Mouse (Mus musculus) hindbrain, embryonic 16.5 days (tissue): ENCODE data around the gene Hapln3. TPM values are rescaled to one million over a fixed set of nuclear protein-coding genes. Genes with fewer than 3 reads are reported as not detected.

Experiments used
- ATAC-seq: fragments of 200-750 bp; cut with Nextera tagmentation; 2 replicates; pipeline ENCODE4 v1.8.0; 2017; ENCODE audit warnings: moderate TSS enrichment, moderate library complexity
- H3K27ac ChIP-seq: fragments of 300-500 bp; sonication (generic); 2 replicates; pipeline ENCODE4 v1.5.1; 2014; ENCODE audit warnings: low read depth, mild to moderate bottlenecking, control low read depth, low read length, moderate library complexity
- H3K27me3 ChIP-seq: fragments of 300-500 bp; sonication (generic); replicated peaks from 2 replicates; pipeline ENCODE4 v1.6.1; 2014; ENCODE audit warnings: low read length; ENCODE audit not compliant: control insufficient read depth, insufficient read depth
- H3K36me3 ChIP-seq: fragments of 300-500 bp; sonication (generic); 2 replicates; pipeline ENCODE4 v1.6.1; 2014; ENCODE audit warnings: mild to moderate bottlenecking, low read length, moderate library complexity, mixed read lengths; ENCODE audit not compliant: control insufficient read depth, insufficient read depth
- H3K4me1 ChIP-seq: fragments of 300-500 bp; sonication (generic); 2 replicates; pipeline ENCODE4 v1.6.1; 2014; ENCODE audit warnings: low read depth, low read length; ENCODE audit not compliant: control insufficient read depth, insufficient read depth
- H3K4me2 ChIP-seq: fragments of 300-500 bp; sonication (generic); 2 replicates; pipeline ENCODE4 v1.6.1; 2014; ENCODE audit warnings: mild to moderate bottlenecking, low read length, control low read depth, moderate library complexity
- H3K4me3 ChIP-seq: fragments of 300-500 bp; sonication (generic); 2 replicates; pipeline ENCODE4 v1.5.1; 2014; ENCODE audit warnings: mild to moderate bottlenecking, low read length, control low read depth, moderate library complexity
- H3K9ac ChIP-seq: fragments of 300-500 bp; sonication (generic); 2 replicates; pipeline ENCODE4 v1.6.1; 2014; ENCODE audit warnings: low read depth, mild to moderate bottlenecking, control low read depth, low read length, moderate library complexity
- H3K9me3 ChIP-seq: fragments of 300-500 bp; sonication (generic); 2 replicates; pipeline ENCODE4 v1.6.1; 2014; ENCODE audit warnings: mild to moderate bottlenecking, low read length, moderate library complexity; ENCODE audit not compliant: control insufficient read depth
- WGBS: fragments of 180-500 bp; shearing (Covaris S2); extraction: QIAGEN DNeasy Blood & Tissue Kit; methylation state at CpG from one replicate; pipeline ENCODE4 v1.1.7; 2014; 5-methylcytosine and 5-hydroxymethylcytosine counted together
- polyA plus RNA-seq: library from polyadenylated mRNA; unstranded; fragments of >200 nt; fragmentation: Nextera tagmentation; extraction: Ambion mirVana; gene quantifications from 2 replicates; pipeline ENCODE4 v1.2.1, GENCODE M21; 2015

Hapln3 gene
- polyA plus RNA-seq = 2.3 and 4.4 TPM in 2 replicates

- peaks cover 11% of the 10 kb centered on the region for H3K4me1 ChIP-seq
- peaks cover 14% of the 10 kb centered on the region for H3K27me3 ChIP-seq
- peak; percentile 53 for ATAC-seq
- WGBS = 4% methylated on average over 19 of the region's 19 CpGs
- H3K4me2 ChIP-seq = peak within 1 kb of the TSS; percentile 54
- peak within 1 kb of the TSS; percentile 51; the same call in 1 of the 2 replicates for H3K9ac ChIP-seq
- H3K36me3 ChIP-seq = no peaks in the 10 kb centered on the region
- H3K9me3 ChIP-seq = no peaks in the 10 kb centered on the region
- H3K27ac ChIP-seq = no peak within 1 kb of the TSS
- H3K4me3 ChIP-seq = peak within 1 kb of the TSS; percentile 34
Observed at GRCm38 (mm10) chr7:79130843-79131444, at the start of gene Hapln3. Hapln3 (minus strand) TSS chr7:79131018.

- Histone ChIP-seq H3K9ac (no peak overlapping the region), H3K27me3 (no peaks in the 10 kb centered on the region), H3K4me1 (no peaks in the 10 kb centered on the region), H3K4me2 (no peak overlapping the region), H3K27ac (no peak overlapping the region), H3K4me3 (no peak overlapping the region), H3K9me3 (no peaks in the 10 kb centered on the region), H3K36me3 (no peaks in the 10 kb centered on the region)
- no peak for ATAC-seq
- 86% methylated on average over 3 of the region's 3 CpGs for WGBS
Observed at GRCm38 (mm10) chr7:79173800-79174199, 43.0 kb upstream of the Hapln3 start.

- H3K4me3 ChIP-seq = no peak overlapping the region
- WGBS = 92% methylated on average over 1 of the region's 1 CpGs
- no peak overlapping the region for H3K27ac ChIP-seq
- no peak for ATAC-seq
- no peaks in the 10 kb centered on the region for H3K36me3 ChIP-seq
- H3K27me3 ChIP-seq = no peaks in the 10 kb centered on the region
- H3K4me2 ChIP-seq = no peak overlapping the region
- no peak overlapping the region for H3K9ac ChIP-seq
- H3K9me3 ChIP-seq = no peaks in the 10 kb centered on the region
- H3K4me1 ChIP-seq = no peaks in the 10 kb centered on the region
Observed at GRCm38 (mm10) chr7:79171782-79172181, 41.0 kb upstream of the Hapln3 start.

GRCm38 (mm10) chr7:79167006-79167562 is 36.3 kb upstream of the Hapln3 start:
- peaks cover 2% of the 10 kb centered on the region; the same call in 1 of the 2 replicates for H3K9me3 ChIP-seq
- no peak overlapping the region for H3K9ac ChIP-seq
- H3K4me3 ChIP-seq = no peak overlapping the region
- no peaks in the 10 kb centered on the region for H3K36me3 ChIP-seq
- no peaks in the 10 kb centered on the region for H3K4me1 ChIP-seq
- H3K27ac ChIP-seq = no peak overlapping the region
- no peaks in the 10 kb centered on the region for H3K27me3 ChIP-seq
- WGBS = 36% methylated on average over 14 of the region's 14 CpGs
- 0 out of 2 replicates have a peak overlapping the region, but pooled peaks have one; percentile 10 for H3K4me2 ChIP-seq
- ATAC-seq = no peak

- no peaks in the 10 kb centered on the region for H3K36me3 ChIP-seq
- no peak overlapping the region for H3K4me2 ChIP-seq
- H3K27me3 ChIP-seq = no peaks in the 10 kb centered on the region
- 71% methylated on average over 1 of the region's 1 CpGs for WGBS
- H3K9ac ChIP-seq = no peak overlapping the region
- no peak for ATAC-seq
- H3K4me1 ChIP-seq = no peaks in the 10 kb centered on the region
- H3K27ac ChIP-seq = no peak overlapping the region
- no peak overlapping the region for H3K4me3 ChIP-seq
- H3K9me3 ChIP-seq = peaks cover 2% of the 10 kb centered on the region; the same call in 1 of the 2 replicates
Observed at GRCm38 (mm10) chr7:79159406-79159805, 28.6 kb upstream of the Hapln3 start.

GRCm38 (mm10) chr7:79149522-79149921 is 18.7 kb upstream of the Hapln3 start:
- Histone ChIP-seq H3K4me3 (no peak overlapping the region), H3K36me3 (no peaks in the 10 kb centered on the region), H3K4me1 (peaks cover 10% of the 10 kb centered on the region), H3K27me3 (no peaks in the 10 kb centered on the region; the same call in 1 of the 2 replicates), H3K27ac (no peak overlapping the region), H3K4me2 (no peak overlapping the region; the same call in 1 of the 2 replicates), H3K9ac (no peak overlapping the region), H3K9me3 (no peaks in the 10 kb centered on the region)
- no peak for ATAC-seq
- 77% methylated on average over 6 of the region's 6 CpGs for WGBS

- Histone ChIP-seq H3K4me1 (peaks cover 10% of the 10 kb centered on the region), H3K9ac (peak within 1 kb of the TSS; percentile 65), H3K36me3 (no peaks in the 10 kb centered on the region), H3K9me3 (no peaks in the 10 kb centered on the region), H3K4me2 (peak within 1 kb of the TSS; percentile 96), H3K4me3 (peak within 1 kb of the TSS; percentile 67), H3K27me3 (no peaks in the 10 kb centered on the region; the same call in 1 of the 2 replicates), H3K27ac (peak within 1 kb of the TSS; percentile 44; the same call in 1 of the 2 replicates)
- WGBS = under 1% methylated on average over 39 of the region's 39 CpGs
- ATAC-seq = peak; percentile 95
Observed at GRCm38 (mm10) chr7:79148711-79149266, 18.0 kb upstream of the Hapln3 start, which contains the start of gene Mfge8. Mfge8 (minus strand) TSS chr7:79149060.

- H3K27me3 ChIP-seq = no peaks in the 10 kb centered on the region; the same call in 1 of the 2 replicates
- WGBS = 0% methylated on average over 19 of the region's 20 CpGs
Observed at GRCm38 (mm10) chr7:79147931-79148653, 17.3 kb upstream of the Hapln3 start.

More at GRCm38 (mm10) chr7:79147931-79148653, 17.3 kb upstream of the Hapln3 start:
- no peak overlapping the region for H3K27ac ChIP-seq
- H3K36me3 ChIP-seq = no peaks in the 10 kb centered on the region
- no peak for ATAC-seq
- H3K9ac ChIP-seq = peak overlapping the region; percentile 65
- peak overlapping the region; percentile 96 for H3K4me2 ChIP-seq
- H3K9me3 ChIP-seq = no peaks in the 10 kb centered on the region
- peak overlapping the region; percentile 67 for H3K4me3 ChIP-seq
- peaks cover 10% of the 10 kb centered on the region for H3K4me1 ChIP-seq
